Mouse (Mus musculus) forebrain, embryonic 12.5 days (tissue): ENCODE data around the gene 1700013F07Rik. TPM values are rescaled to one million over a fixed set of nuclear protein-coding genes. Genes with fewer than 3 reads are reported as not detected.
A peak's percentile ranks its signal among the peaks of the same experiment; 100 is the strongest.

Source experiments
- ATAC-seq: fragments of 200-750 bp; cut with Nextera tagmentation; 2 replicates; pipeline ENCODE4 v1.8.0; 2017; ENCODE audit warnings: moderate TSS enrichment; ENCODE audit not compliant: low FRiP score
- H3K27ac ChIP-seq: fragments of 300-500 bp; sonication (generic); 2 replicates; pipeline ENCODE4 v1.5.1; 2016; ENCODE audit warnings: mild to moderate bottlenecking
- H3K27me3 ChIP-seq: fragments of 300-500 bp; sonication (generic); 2 replicates; pipeline ENCODE4 v1.6.1; 2016; ENCODE audit warnings: mild to moderate bottlenecking
- H3K36me3 ChIP-seq: fragments of 300-500 bp; sonication (generic); replicated peaks from 2 replicates; pipeline ENCODE4 v1.6.1; 2016; ENCODE audit warnings: mild to moderate bottlenecking
- H3K4me1 ChIP-seq: fragments of 300-500 bp; sonication (generic); 2 replicates; pipeline ENCODE4 v1.6.1; 2016
- H3K4me2 ChIP-seq: fragments of 300-500 bp; sonication (generic); 2 replicates; pipeline ENCODE4 v1.6.1; 2016; ENCODE audit warnings: mild to moderate bottlenecking, moderate library complexity
- H3K4me3 ChIP-seq: fragments of 300-500 bp; sonication (generic); replicated peaks from 2 replicates; pipeline ENCODE4 v1.5.1; 2016; ENCODE audit warnings: mild to moderate bottlenecking
- H3K9ac ChIP-seq: fragments of 300-500 bp; sonication (generic); 2 replicates; pipeline ENCODE4 v1.6.1; 2016; ENCODE audit warnings: mild to moderate bottlenecking
- H3K9me3 ChIP-seq: fragments of 300-500 bp; sonication (generic); 2 replicates; pipeline ENCODE4 v1.6.1; 2016
- WGBS: fragments of 180-500 bp; shearing (Covaris S2); methylation state at CpG from one replicate; pipeline ENCODE4 v1.1.7; 2016; 5-methylcytosine and 5-hydroxymethylcytosine counted together
- microRNA-seq: library from miRNA; unstranded; fragments of <30 nt; microRNA quantifications from one replicate; pipeline ENCODE4, GENCODE M21; 2017
- polyA plus RNA-seq: library from polyadenylated mRNA; unstranded; fragments of >200 nt; fragmentation: Nextera tagmentation; extraction: Ambion mirVana; gene quantifications from 2 replicates; pipeline ENCODE4 v1.2.1, GENCODE M21; 2016

Gene 1700013F07Rik
- polyA plus RNA-seq, 1 experiment from 2014 or later = 1.2 TPM

GRCm38 (mm10) chr3:108588446-108588845 lies 54.5 kb downstream of the 1700013F07Rik start:
- H3K27me3 ChIP-seq = no peaks in the 10 kb centered on the region
- no peak overlapping the region for H3K9ac ChIP-seq
- no peak overlapping the region for H3K4me2 ChIP-seq
- H3K4me3 ChIP-seq = no peak overlapping the region
- H3K36me3 ChIP-seq = no peaks in the 10 kb centered on the region; the same call in 1 of the 2 replicates
- 52% methylated on average over 2 of the region's 2 CpGs for WGBS
- no peaks in the 10 kb centered on the region for H3K9me3 ChIP-seq
- ATAC-seq = no peak
- H3K4me1 ChIP-seq = peaks cover 13% of the 10 kb centered on the region; the same call in 1 of the 2 replicates
- no peak overlapping the region for H3K27ac ChIP-seq

DNA sequence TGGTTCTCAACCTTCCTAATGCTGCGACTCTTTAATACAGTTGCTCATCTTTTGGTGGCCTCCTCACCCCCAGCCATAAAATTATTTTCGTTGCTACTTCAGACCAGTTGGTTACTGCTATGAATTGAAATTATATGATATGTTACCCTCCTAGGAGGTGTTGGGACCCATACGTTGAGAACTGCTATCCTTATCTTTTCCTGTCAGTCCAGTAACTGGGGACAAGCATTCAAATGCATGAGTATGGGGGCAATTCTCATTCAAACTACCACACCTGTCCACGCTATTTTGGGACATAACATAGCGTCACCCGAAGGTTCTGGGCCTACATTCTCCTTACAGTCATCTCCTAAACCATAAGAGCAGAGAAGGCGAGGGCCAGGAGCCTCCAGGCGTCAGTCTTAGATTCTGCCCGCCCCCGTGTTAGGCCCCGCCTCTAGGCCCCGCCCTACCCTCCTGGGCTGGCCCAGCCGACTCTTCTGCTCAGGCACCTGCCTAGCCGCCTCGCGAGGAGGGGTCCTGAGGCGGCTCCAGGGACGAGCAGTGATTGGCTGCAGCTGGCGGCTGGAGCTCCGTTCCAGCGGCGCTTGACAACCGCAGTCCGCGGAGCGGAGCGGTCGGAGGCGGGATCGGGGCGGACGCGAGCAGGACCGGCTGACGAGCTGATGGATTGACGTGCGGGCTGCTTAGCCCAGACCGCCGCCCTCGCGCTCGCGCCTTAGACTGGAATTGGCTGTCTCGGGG lies 57.0 kb downstream of the 1700013F07Rik start, which contains the start of gene Wdr47:
Gene Wdr47, plus strand, starts transcription at position 494 of the 744 bp plus-strand sequence.
- Histone ChIP-seq H3K9me3 (no peaks in the 10 kb centered on the region), H3K27ac (peak within 1 kb of the TSS; percentile 94), H3K4me2 (peak within 1 kb of the TSS; percentile 94), H3K9ac (peak within 1 kb of the TSS; percentile 93), H3K36me3 (no peaks in the 10 kb centered on the region), H3K27me3 (no peaks in the 10 kb centered on the region), H3K4me1 (peaks cover 13% of the 10 kb centered on the region; the same call in 1 of the 2 replicates), H3K4me3 (peak within 1 kb of the TSS; percentile 94)
- WGBS = 7% methylated on average over 44 of the region's 44 CpGs
- peak; percentile 99 for ATAC-seq

- Histone ChIP-seq H3K4me3 (peak overlapping the region; percentile 94), H3K4me2 (peak overlapping the region; percentile 94), H3K27me3 (no peaks in the 10 kb centered on the region), H3K4me1 (peaks cover 13% of the 10 kb centered on the region; the same call in 1 of the 2 replicates), H3K9ac (peak overlapping the region; percentile 93), H3K27ac (peak overlapping the region; percentile 94), H3K36me3 (no peaks in the 10 kb centered on the region), H3K9me3 (no peaks in the 10 kb centered on the region)
- under 1% methylated on average over 61 of the region's 61 CpGs for WGBS
- peak; percentile 81 for ATAC-seq
Observed at GRCm38 (mm10) chr3:108591530-108592522, 57.9 kb downstream of the 1700013F07Rik start.

Small RNA genes lying within 50 kb of the gene (microRNA-seq; reads per million reads assigned to microRNA genes)
- not detected for gene Gm22860

Other genes starting within 250 kb of the 1700013F07Rik start
- gene Mybphl, start 169.2 kb upstream of the 1700013F07Rik start, polyA plus RNA-seq = 0.15 and 0.31 TPM in 2 replicates
- 82.6 and 83.1 TPM in 2 replicates for gene Psrc1, start 150.3 kb upstream of the 1700013F07Rik start, polyA plus RNA-seq
- 60.4 and 61.3 TPM in 2 replicates for gene Celsr2, start 118.6 kb upstream of the 1700013F07Rik start, polyA plus RNA-seq
- gene Sars, start 88.9 kb upstream of the 1700013F07Rik start, polyA plus RNA-seq = 186 and 205 TPM in 2 replicates
- gene 5330417C22Rik, start 2.4 kb downstream of the 1700013F07Rik start, polyA plus RNA-seq = 3.7 and 5.9 TPM in 2 replicates
- gene Tmem167b, start 28.3 kb downstream of the 1700013F07Rik start, polyA plus RNA-seq = 59.4 and 65.8 TPM in 2 replicates
- gene Taf13, start 37.5 kb downstream of the 1700013F07Rik start, polyA plus RNA-seq = 55.7 and 58.5 TPM in 2 replicates
- gene Wdr47, start 57.1 kb downstream of the 1700013F07Rik start, polyA plus RNA-seq = 51.1 and 55.9 TPM in 2 replicates
- 65.5 and 71.0 TPM in 2 replicates for gene Clcc1, start 119.8 kb downstream of the 1700013F07Rik start, polyA plus RNA-seq
- 103 and 110 TPM in 2 replicates for gene Gpsm2, start 188.2 kb downstream of the 1700013F07Rik start, polyA plus RNA-seq
- gene Aknad1, start 205.5 kb downstream of the 1700013F07Rik start, polyA plus RNA-seq = 0.04 TPM in 1 of 2 replicates, not detected in the other